Comparison of ENCODE assay signal across 34 mouse cellular contexts in the genomic region with DNA sequence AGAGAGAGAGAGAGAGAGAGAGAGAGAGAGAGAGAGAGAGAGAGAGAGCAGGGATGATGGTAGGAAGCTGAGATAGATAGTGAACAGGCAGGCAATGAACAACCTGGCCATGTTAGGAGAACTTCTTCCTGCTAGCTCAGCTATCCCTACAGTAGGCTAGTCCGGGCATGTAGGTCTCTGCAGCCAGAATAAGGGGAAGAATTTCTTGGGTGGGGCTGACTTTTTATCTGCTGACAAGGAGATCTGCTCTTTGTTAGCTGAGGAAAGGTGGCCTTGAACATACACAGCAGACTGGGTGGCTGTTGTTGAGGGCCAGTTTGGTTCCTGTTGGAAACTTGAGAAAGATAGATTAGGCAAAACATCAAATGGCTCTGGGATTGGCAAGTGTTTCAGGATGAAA.
DNase-seq lines count a peak whose midpoint lies in the region; ATAC-seq and TF ChIP-seq lines count a peak whose summit lies in the region.
"Had no signal": no experiment of that assay in that cellular context is flagged by ENCODE, and none has a peak within 500 bp of the region (broad histone marks: within the 10 kb centered on the region; RNA-seq: fewer than 3 reads in every experiment).

No protein-coding gene starts in this region.

- H3K27me3 ChIP-seq in heart, embryonic 10.5 days (ENCODE audit: insufficient read depth, poor library complexity, severe bottlenecking): no peaks in the 10 kb centered on the region
- H3K27me3 ChIP-seq in hindbrain, postnatal 0 days (ENCODE audit: insufficient read depth, low read length): no peaks in the 10 kb centered on the region
- H3K27me3 ChIP-seq: embryonic facial prominence, embryonic 15.5 days; forebrain, embryonic 12.5 days; hindbrain, embryonic 12.5 days; liver, embryonic 15.5 days; lung, embryonic 15.5 days; neural tube, embryonic 12.5 days had no signal

- WGBS in heart, embryonic 10.5 days: 60% methylated on average over 1 of the region's 1 CpGs
- 89% methylated on average over 1 of the region's 1 CpGs for WGBS in hindbrain, postnatal 0 days

- H3K9me3 ChIP-seq in heart, embryonic 10.5 days: no peaks in the 10 kb centered on the region
- no peaks in the 10 kb centered on the region for H3K9me3 ChIP-seq in hindbrain, postnatal 0 days (ENCODE audit: low read length)
- H3K9me3 ChIP-seq: embryonic facial prominence, embryonic 15.5 days; forebrain, embryonic 12.5 days; hindbrain, embryonic 12.5 days; liver, embryonic 15.5 days; lung, embryonic 15.5 days; neural tube, embryonic 12.5 days had no signal

- peak; percentile 67 for DNase-seq in heart, embryonic 10.5 days (ENCODE audit: low spot score)
- DNase-seq in heart, postnatal 36 days: no peak
- DNase-seq in 3T3-L1 (ENCODE audit: low read depth, low spot score) (peak; percentile 4), ES-CJ7 (ENCODE audit: low read depth, low spot score) (peak; percentile 83), ZHBTc4 (ENCODE audit: low read depth, low spot score) (peak; percentile 86)
- no peak for DNase-seq in hindbrain, postnatal 0 days (ENCODE audit: low spot score)
- no peak for DNase-seq in heart, postnatal 25 days (ENCODE audit: low spot score)
- DNase-seq: adrenal gland, adult 8-10 months; B cell, adult 2 months; cerebellum, adult 8-10 months; embryo, embryonic 11 days; forebrain, postnatal 0 days; gastrocnemius, postnatal 36 days; heart, adult 2 months; heart, postnatal 14 days; kidney, adult 9 months; kidney, postnatal 10 days; layer of hippocampus, postnatal 36 days; left cerebral cortex, postnatal 4 days; right cerebral cortex, adult 18-20 months; right cerebral cortex, postnatal 4 days; thymus, adult 18-20 months; thymus, postnatal 36 days had no signal

- no peaks in the 10 kb centered on the region for H3K4me1 ChIP-seq in heart, embryonic 10.5 days
- no peaks in the 10 kb centered on the region for H3K4me1 ChIP-seq in hindbrain, postnatal 0 days (ENCODE audit: insufficient read depth, low read length)
- H3K4me1 ChIP-seq: hindbrain, embryonic 12.5 days; liver, embryonic 15.5 days; lung, embryonic 15.5 days; neural tube, embryonic 12.5 days had no signal

- H3K4me2 ChIP-seq in hindbrain, postnatal 0 days (ENCODE audit: low read depth, low read length): no peak overlapping the region
- H3K4me2 ChIP-seq: embryonic facial prominence, embryonic 15.5 days; forebrain, embryonic 12.5 days; hindbrain, embryonic 12.5 days; liver, embryonic 15.5 days; lung, embryonic 15.5 days; midbrain, embryonic 11.5 days; neural tube, embryonic 12.5 days had no signal

- no peak for TF ChIP-seq CTCF in hindbrain, postnatal 0 days (IDR thresholded peaks at IDR 0.05; ENCODE audit: low read depth)

- H3K4me3 ChIP-seq in heart, embryonic 10.5 days: no peak overlapping the region
- no peak overlapping the region for H3K4me3 ChIP-seq in hindbrain, postnatal 0 days (ENCODE audit: low read length)
- H3K4me3 ChIP-seq: embryonic facial prominence, embryonic 15.5 days; forebrain, embryonic 12.5 days; heart, adult 2 months; hindbrain, embryonic 12.5 days; liver, embryonic 15.5 days; lung, embryonic 15.5 days; myocyte; neural tube, embryonic 12.5 days had no signal

- intact Hi-C loops in heart, postnatal 36 days (cut with DNase I): no loop called here
- intact Hi-C loops in heart, postnatal 25 days (cut with DNase I): no loop called here

- ATAC-seq in hindbrain, postnatal 0 days: no peak
- no peak for ATAC-seq in frontal cortex, adult (ENCODE audit: low TSS enrichment)
- ATAC-seq: forebrain, postnatal 0 days; intestine, postnatal 0 days had no signal

- H3K27ac ChIP-seq in heart, embryonic 10.5 days: no peak overlapping the region
- H3K27ac ChIP-seq in hindbrain, postnatal 0 days: no peak overlapping the region
- H3K27ac ChIP-seq: embryonic facial prominence, embryonic 15.5 days; forebrain, embryonic 12.5 days; heart, adult 2 months; hindbrain, embryonic 12.5 days; liver, embryonic 15.5 days; lung, embryonic 15.5 days; neural tube, embryonic 12.5 days; stomach, postnatal 0 days had no signal

- H3K9ac ChIP-seq in hindbrain, postnatal 0 days (replicated peaks; ENCODE audit: low read length): no peak overlapping the region
- H3K9ac ChIP-seq: embryonic facial prominence, embryonic 15.5 days; forebrain, embryonic 12.5 days; forebrain, postnatal 0 days; hindbrain, embryonic 12.5 days; liver, embryonic 15.5 days; lung, embryonic 15.5 days; neural tube, embryonic 12.5 days had no signal

- no peaks in the 10 kb centered on the region for H3K36me3 ChIP-seq in heart, embryonic 10.5 days
- no peaks in the 10 kb centered on the region for H3K36me3 ChIP-seq in hindbrain, postnatal 0 days (ENCODE audit: insufficient read depth, low read length)
- H3K36me3 ChIP-seq: embryonic facial prominence, embryonic 15.5 days; forebrain, embryonic 12.5 days; hindbrain, embryonic 12.5 days; liver, embryonic 15.5 days; lung, embryonic 15.5 days; neural tube, embryonic 12.5 days had no signal

Comparison
In these comparisons a context has a peak if more than half of its experiments do, and no peak if none do; other contexts are left out.
1. DNase-seq: peak in heart, embryonic 10.5 days (single experiment), 3T3-L1 (single experiment), ES-CJ7 (single experiment) and ZHBTc4 (single experiment); none in heart, postnatal 36 days (0 of 2), hindbrain, postnatal 0 days (single experiment) and heart, postnatal 25 days (single experiment).